Mouse (Mus musculus): ENCODE data around the gene Fbxo21. TPM values are rescaled to one million over a fixed set of nuclear protein-coding genes. Genes with fewer than 3 reads are reported as not detected.

The Fbxo21 gene
- polyA plus RNA-seq, 1 experiment = 67.4 TPM

DNA sequence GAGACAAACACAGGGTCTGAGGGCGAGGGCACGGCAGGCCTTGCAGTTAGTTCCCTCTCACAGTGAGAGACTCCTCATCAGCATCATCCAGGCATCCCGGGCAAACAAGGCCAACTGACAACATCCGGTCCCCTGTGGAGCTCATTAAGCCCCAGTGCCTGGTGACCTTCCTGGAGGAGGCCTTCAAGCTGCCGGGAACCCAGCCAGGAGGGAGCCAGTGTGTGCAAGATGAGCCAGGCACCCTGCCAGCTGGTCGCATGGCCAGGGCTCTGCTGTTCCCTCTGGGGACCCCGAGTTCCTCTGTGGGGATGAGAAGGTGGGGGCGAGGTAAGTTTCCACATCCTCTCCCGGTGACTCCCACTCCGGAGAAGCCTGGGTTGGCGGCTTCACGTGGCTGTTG, 38.5 kb downstream of the Fbxo21 start:
- Histone ChIP-seq H3K4me3 (ENCODE audit: insufficient read depth, low read depth, low read length) (no peak overlapping the region), H3K27me3 (replicated peaks; ENCODE audit: control insufficient read depth, insufficient read depth, low read length) (no peaks in the 10 kb centered on the region), H3K36me3 (ENCODE audit: control insufficient read depth, insufficient read depth, low read length) (no peaks in the 10 kb centered on the region), H3K4me1 (ENCODE audit: control insufficient read depth, insufficient read depth, low read length) (no peaks in the 10 kb centered on the region), H3K27ac (ENCODE audit: insufficient read depth, low read depth, low read length) (no peak overlapping the region)
- WGBS = 15% methylated on average over 12 of the region's 12 CpGs
- DNase-seq = peak; percentile 90
- TF ChIP-seq CTCF (conservative IDR thresholded peaks at IDR 0.05; ENCODE audit: insufficient read depth, insufficient read length, low read depth, low read length) = no peak
- no peak for TF ChIP-seq POLR2A (IDR thresholded peaks at IDR 0.05; ENCODE audit: low read depth, low read length)

DNA sequence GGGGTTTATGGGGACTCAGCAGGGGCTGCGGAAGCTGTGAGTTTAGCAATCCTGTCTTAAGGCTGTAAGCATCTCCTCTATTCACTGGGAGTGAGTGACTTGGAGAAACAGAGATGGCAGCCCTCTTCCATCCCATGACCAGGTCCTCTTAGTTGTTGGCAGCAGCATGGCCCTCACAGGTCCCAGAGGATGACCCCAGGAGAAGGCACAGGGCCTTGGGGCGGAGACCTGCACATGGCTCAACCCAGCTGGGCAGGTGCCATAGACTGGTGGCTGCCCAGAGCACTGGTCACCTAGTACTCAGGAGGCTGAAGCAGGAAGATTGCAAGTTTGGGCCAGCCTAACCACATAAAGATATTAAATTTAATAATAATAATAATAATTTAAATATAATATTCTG, 39.1 kb downstream of the Fbxo21 start:
- WGBS = 91% methylated on average over 2 of the region's 2 CpGs

DNA sequence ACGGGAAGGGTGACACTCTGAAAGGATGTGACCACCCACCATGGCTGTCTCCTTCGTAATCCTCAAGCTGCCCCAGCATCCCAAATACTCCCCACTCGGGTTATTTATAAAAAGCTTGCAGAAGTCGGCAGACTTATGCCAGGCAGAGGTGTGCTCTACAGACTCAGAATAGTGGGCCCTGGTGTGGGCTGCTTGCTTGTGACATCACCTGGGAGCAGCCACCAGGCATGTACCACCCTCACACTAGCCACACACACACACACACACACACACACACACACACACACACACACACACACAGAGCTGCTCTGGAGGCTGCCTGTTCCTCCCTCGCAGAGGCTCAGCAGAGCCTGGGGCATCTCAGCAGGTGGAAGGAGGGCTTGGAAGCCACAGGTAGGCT, 41.0 kb downstream of the Fbxo21 start:
- Histone ChIP-seq H3K27ac (ENCODE audit: insufficient read depth, low read depth, low read length) (no peak overlapping the region), H3K36me3 (ENCODE audit: control insufficient read depth, insufficient read depth, low read length) (no peaks in the 10 kb centered on the region), H3K4me1 (ENCODE audit: control insufficient read depth, insufficient read depth, low read length) (no peaks in the 10 kb centered on the region), H3K27me3 (replicated peaks; ENCODE audit: control insufficient read depth, insufficient read depth, low read length) (no peaks in the 10 kb centered on the region), H3K4me3 (ENCODE audit: insufficient read depth, low read depth, low read length) (no peak overlapping the region)
- DNase-seq = no peak
- TF ChIP-seq POLR2A (IDR thresholded peaks at IDR 0.05; ENCODE audit: low read depth, low read length) (no peak), CTCF (conservative IDR thresholded peaks at IDR 0.05; ENCODE audit: insufficient read depth, insufficient read length, low read depth, low read length) (no peak)
- 67% methylated on average over 5 of the region's 5 CpGs for WGBS

More for the DNA sequence above, 39.1 kb downstream of the Fbxo21 start:
- no peak for DNase-seq
- Histone ChIP-seq H3K4me3 (ENCODE audit: insufficient read depth, low read depth, low read length) (no peak overlapping the region), H3K36me3 (ENCODE audit: control insufficient read depth, insufficient read depth, low read length) (no peaks in the 10 kb centered on the region), H3K27ac (ENCODE audit: insufficient read depth, low read depth, low read length) (no peak overlapping the region), H3K4me1 (ENCODE audit: control insufficient read depth, insufficient read depth, low read length) (no peaks in the 10 kb centered on the region), H3K27me3 (replicated peaks; ENCODE audit: control insufficient read depth, insufficient read depth, low read length) (no peaks in the 10 kb centered on the region)
- TF ChIP-seq POLR2A (IDR thresholded peaks at IDR 0.05; ENCODE audit: low read depth, low read length) = no peak
- no peak for TF ChIP-seq CTCF (conservative IDR thresholded peaks at IDR 0.05; ENCODE audit: insufficient read depth, insufficient read length, low read depth, low read length)

GRCm38 (mm10) chr5:118019905-118020304, 43.4 kb downstream of the Fbxo21 start:
- peak; percentile 34 for DNase-seq
- WGBS = 65% methylated on average over 11 of the region's 11 CpGs
- H3K4me3 ChIP-seq (ENCODE audit: insufficient read depth, low read depth, low read length) = no peak overlapping the region
- no peak for TF ChIP-seq CTCF (conservative IDR thresholded peaks at IDR 0.05; ENCODE audit: insufficient read depth, insufficient read length, low read depth, low read length)
- TF ChIP-seq POLR2A (IDR thresholded peaks at IDR 0.05; ENCODE audit: low read depth, low read length) = no peak
- no peaks in the 10 kb centered on the region for H3K36me3 ChIP-seq (ENCODE audit: control insufficient read depth, insufficient read depth, low read length)
- H3K27ac ChIP-seq (ENCODE audit: insufficient read depth, low read depth, low read length) = no peak overlapping the region
- H3K4me1 ChIP-seq (ENCODE audit: control insufficient read depth, insufficient read depth, low read length) = no peaks in the 10 kb centered on the region
- no peaks in the 10 kb centered on the region for H3K27me3 ChIP-seq (replicated peaks; ENCODE audit: control insufficient read depth, insufficient read depth, low read length)

- Histone ChIP-seq H3K4me1 (ENCODE audit: control insufficient read depth, insufficient read depth, low read length) (no peaks in the 10 kb centered on the region), H3K27ac (ENCODE audit: insufficient read depth, low read depth, low read length) (no peak overlapping the region), H3K27me3 (replicated peaks; ENCODE audit: control insufficient read depth, insufficient read depth, low read length) (no peaks in the 10 kb centered on the region), H3K36me3 (ENCODE audit: control insufficient read depth, insufficient read depth, low read length) (no peaks in the 10 kb centered on the region), H3K4me3 (ENCODE audit: insufficient read depth, low read depth, low read length) (no peak overlapping the region)
- DNase-seq = no peak
- TF ChIP-seq CTCF (conservative IDR thresholded peaks at IDR 0.05; ENCODE audit: insufficient read depth, insufficient read length, low read depth, low read length) (no peak), POLR2A (IDR thresholded peaks at IDR 0.05; ENCODE audit: low read depth, low read length) (no peak)
- 70% methylated on average over 3 of the region's 3 CpGs for WGBS
These were observed 46.5 kb downstream of the Fbxo21 start for GRCm38 (mm10) chr5:118023053-118023452.

DNA sequence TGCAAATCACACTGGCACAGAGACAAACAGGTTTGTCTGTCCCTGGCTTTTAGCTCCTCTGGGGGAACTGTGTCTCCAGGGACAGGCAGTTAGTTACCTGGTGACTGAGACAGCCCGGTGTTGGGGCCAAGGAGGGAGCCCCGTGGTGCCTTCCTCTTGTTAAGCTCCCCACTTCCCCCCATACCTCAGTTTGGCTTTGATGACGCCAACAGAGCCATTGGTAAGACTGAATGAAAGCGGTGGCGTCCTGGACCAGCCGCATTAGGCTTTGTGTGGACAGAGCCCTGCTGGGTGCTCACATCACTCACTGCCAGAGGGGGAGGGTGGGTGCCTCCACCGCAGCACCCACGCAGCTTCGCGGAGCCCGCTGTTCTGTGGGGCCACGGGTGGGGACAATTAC, 49.4 kb downstream of the Fbxo21 start:
- no peak for TF ChIP-seq CTCF (conservative IDR thresholded peaks at IDR 0.05; ENCODE audit: insufficient read depth, insufficient read length, low read depth, low read length)
- TF ChIP-seq POLR2A (IDR thresholded peaks at IDR 0.05; ENCODE audit: low read depth, low read length) = no peak
- Histone ChIP-seq H3K27me3 (replicated peaks; ENCODE audit: control insufficient read depth, insufficient read depth, low read length) (no peaks in the 10 kb centered on the region), H3K4me3 (ENCODE audit: insufficient read depth, low read depth, low read length) (no peak overlapping the region), H3K36me3 (ENCODE audit: control insufficient read depth, insufficient read depth, low read length) (no peaks in the 10 kb centered on the region), H3K4me1 (ENCODE audit: control insufficient read depth, insufficient read depth, low read length) (no peaks in the 10 kb centered on the region), H3K27ac (ENCODE audit: insufficient read depth, low read depth, low read length) (no peak overlapping the region)
- WGBS = 29% methylated on average over 12 of the region's 12 CpGs
- DNase-seq = no peak

DNA sequence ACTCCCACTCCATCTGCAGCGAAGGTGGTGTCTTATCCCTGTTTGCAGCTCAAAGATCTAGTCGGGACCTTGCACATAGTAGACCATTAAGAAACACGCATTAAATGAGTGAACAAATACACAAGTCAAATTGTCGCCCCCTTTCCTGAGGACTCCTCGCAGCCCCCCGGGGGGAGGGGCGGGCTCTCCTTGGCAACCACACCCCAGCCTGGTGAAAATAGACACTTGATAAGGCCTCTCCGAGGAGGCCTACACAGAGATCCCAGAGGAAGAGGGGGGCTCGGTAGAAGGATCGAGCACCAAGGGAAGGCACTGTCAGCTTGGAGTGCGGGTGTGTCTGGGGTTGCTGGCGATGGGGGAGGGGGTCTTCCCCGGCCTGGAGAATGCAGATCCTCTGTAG, 49.8 kb downstream of the Fbxo21 start:
- Histone ChIP-seq H3K27ac (ENCODE audit: insufficient read depth, low read depth, low read length) (no peak overlapping the region), H3K4me1 (ENCODE audit: control insufficient read depth, insufficient read depth, low read length) (no peaks in the 10 kb centered on the region), H3K27me3 (replicated peaks; ENCODE audit: control insufficient read depth, insufficient read depth, low read length) (no peaks in the 10 kb centered on the region), H3K36me3 (ENCODE audit: control insufficient read depth, insufficient read depth, low read length) (no peaks in the 10 kb centered on the region), H3K4me3 (ENCODE audit: insufficient read depth, low read depth, low read length) (no peak overlapping the region)
- no peak for DNase-seq
- TF ChIP-seq POLR2A (IDR thresholded peaks at IDR 0.05; ENCODE audit: low read depth, low read length) (no peak), CTCF (conservative IDR thresholded peaks at IDR 0.05; ENCODE audit: insufficient read depth, insufficient read length, low read depth, low read length) (no peak)
- 25% methylated on average over 13 of the region's 13 CpGs for WGBS

All from kidney, adult 2 months (tissue).